Mouse (Mus musculus) cerebellum, adult 11 months (tissue): ENCODE results near the gene Rrbp1.

Source experiments
- DNase-seq: peaks from one replicate; pipeline ENCODE4 v3.0.0; 2022

The Rrbp1 gene

DNA sequence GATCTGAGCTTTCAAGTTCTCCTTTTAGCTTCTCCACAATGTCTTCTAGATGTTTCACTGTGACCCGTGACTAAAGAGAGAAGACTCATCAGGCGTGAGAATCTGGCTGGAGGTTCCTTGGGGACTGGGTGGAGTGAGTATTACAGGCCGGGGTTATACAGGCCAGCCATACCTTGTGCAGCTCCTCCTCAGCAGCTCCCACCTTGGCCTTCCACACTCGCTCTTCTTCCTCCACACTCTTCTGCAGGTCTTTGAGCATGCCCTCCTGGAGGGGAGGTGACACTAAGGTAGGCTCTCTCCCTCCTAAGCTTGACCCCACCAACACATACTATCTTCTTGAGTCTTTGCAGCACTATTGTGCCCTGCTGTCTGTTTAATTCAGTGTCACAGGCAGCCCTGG is 57.1 kb downstream of the Rrbp1 start:
- DNase-seq = no peak

DNA sequence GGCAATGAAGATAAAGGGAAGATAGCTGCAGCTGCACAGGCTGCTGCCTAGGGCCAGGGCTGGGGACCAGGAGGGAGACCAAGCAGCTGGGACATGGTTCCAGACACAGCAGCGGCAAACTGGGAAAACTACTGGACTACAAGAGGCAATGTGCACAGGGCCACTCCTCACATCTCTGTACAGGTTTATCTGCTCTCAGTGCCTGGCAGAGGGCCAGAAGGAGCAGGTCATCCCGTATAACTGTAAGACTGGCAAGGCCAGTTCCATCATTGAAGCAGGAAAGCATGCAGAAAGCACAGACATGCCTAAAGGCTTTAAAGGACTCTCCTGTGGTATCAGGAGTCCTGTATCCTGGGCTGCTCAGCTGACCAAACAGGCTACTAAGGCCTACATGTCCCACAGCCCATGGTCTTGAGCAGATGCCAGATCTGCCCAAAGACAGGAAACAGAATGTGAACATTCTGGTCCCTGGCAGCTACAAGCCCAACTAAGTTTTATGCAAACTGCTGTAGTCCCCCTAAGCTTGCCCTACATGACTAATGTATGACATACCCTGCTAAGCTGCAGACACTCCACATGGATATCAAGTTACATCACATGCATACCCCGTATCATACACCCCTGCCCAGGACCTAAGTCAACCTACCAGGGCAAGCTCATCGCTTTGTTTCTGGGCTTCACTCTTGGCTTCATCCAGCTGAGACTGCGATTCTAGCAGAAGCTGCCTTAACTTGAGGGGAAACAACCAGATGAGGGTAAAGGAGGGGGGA is 59.3 kb downstream of the Rrbp1 start:
- DNase-seq = no peak

DNA sequence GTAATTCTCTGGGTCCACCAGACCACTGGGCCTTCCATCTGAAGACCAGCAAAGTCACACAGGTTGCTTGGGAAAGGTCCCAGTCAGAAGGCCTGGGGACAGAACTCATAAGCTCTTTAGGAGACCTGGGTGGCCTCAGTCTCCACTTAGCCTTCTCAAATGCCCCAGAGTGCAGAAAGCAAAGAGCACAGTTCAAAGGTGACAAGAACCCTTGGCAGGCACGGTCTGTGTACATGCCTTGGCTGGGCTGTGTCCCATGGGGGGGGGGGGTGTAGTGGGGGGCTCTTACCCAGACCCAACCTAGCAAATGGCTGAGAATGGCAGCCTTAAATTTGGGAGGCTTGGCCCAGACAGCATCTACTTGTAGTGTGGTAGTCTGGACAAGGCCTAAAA is 60.0 kb downstream of the Rrbp1 start:
- DNase-seq = no peak

DNA sequence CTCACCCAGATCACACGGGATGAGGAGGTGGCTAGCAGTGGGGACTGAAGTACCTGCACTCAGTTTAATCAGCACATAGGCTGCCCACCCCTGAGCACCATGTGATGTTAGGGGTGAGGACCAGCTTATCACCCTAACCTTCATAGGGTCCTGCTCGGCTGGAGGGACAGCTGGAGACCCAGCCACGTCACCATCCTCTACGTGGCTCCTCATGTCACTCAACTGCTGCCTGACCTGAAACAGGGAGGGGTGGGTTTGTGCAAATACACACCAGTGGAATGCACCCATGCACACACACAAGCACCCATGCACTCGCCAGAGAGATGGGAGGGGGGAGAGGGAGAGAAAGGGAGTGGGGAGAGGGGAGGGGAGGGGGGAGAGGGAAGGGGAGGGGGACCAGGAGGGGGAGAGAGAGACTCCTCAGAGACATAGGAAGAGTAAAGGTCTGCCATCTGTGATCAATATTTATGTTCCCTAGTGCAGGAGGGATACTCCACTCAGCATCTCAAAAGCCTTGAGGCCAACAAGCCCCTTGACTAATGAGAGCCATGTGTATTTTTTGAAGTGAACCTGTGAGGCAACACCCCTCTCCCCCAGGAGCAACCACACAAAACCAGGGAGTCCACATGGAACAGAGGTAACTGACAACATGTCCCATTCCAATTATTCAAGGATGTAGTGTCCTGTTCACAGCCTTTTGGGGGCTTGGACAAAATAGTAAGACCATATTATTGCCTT is 60.6 kb downstream of the Rrbp1 start:
- no peak for DNase-seq

DNA sequence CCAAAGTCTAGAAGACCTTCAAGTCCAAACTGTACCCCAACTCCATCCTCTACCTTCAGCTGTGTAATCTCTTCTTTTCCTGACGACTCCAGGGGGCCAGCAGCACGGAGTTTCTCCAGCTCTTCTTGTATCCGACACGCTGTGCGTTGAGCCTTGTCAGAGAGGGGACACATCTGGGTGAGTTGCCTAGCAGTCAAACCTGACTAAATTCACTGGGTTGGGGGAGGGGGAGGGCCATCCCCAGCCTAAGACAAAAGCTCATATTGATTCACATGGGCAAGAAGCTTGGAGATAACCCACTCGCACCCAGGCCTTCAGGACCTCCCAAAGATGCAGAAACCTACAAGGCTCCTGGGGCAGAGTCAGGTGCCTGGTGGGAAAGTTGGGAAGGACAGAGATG is 61.8 kb downstream of the Rrbp1 start:
- DNase-seq = no peak

DNA sequence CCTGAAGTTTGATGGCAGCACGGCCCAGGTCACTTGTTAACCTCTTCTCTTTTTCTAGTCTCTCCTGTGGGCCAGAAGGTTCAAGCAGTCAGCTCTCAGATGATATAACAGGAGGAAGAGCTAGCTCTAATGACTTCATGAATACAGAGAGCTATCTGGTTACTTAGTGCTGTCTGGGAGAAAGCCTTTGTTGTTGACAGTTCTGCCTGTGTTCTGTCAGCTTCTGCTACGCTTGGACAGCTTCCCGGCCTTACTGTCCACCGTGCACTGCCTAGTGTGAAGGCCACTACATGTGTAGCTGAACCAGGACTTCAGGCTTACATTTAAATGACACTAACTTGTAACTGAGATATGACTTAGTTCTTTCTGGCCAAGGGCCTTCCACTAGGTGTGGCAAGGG is 62.6 kb downstream of the Rrbp1 start:
- DNase-seq = no peak

DNA sequence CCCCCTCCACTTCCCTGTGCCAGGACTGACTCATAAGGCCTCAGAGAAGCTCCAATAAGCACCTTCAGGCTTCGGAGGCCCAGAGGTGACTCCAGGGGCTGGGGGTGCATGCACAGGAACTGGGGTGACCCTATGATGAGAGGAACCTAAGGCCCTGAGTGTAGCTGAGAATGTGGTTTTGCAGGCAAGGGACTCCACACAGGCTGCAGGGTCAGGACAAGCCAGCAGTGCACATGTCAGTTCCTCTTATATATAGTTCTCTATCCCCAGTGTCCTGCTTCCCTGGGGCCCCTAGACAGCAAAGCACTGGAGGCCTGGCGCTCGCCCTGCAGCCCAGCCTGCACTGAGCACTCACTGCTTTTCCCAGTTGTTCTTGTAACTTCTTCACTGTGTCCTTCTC is 63.1 kb downstream of the Rrbp1 start:
- DNase-seq = no peak

DNA sequence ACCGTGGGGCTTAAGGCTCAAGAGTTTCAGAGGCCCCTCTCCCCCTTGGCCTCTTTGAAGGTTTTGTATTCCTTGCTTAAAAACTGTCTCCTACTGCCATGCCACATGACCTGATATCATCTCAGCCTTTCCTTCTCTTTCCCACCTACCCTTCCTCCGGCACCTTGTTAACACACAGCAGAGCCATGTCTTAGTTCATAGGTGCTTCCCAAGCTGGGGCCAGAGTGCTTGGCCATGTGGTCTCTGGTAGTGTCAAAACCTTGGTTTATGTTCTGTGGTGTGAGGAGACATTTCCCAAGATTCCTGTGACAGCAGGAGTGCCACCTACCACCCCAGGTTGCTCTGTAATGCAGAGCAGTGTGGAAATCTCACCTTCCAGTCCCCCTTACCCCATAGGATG is 64.7 kb downstream of the Rrbp1 start:
- no peak for DNase-seq

DNA sequence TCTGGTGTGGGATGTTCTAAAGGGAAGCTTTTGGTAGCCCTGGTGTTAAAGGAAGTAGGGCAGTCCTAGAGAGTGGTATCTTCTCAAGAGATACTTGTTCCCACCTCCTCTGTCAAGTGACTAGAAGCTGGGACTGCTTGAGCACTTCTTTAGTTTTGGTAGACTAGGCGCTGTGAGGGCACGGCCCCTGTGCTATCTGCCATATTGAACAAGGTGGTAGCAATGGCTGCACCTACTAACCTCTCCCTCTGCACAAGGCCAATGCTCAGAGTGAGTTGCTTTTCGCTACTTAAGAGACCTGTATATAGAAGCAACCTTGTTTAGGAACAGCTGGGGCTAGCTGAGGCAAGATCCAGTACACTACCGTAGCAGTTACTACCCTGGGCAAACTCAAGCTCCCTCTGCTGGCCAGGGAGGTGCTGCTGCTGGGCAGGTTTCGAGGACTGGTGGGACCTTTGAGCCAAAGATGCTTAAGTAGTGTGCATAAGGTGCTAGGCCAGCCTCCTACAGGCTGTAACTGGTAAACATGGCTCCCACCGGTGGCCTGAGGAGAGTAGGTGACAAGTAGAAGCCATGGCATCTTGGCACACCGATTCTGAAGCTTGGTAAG is 65.5 kb downstream of the Rrbp1 start:
- no peak for DNase-seq

DNA sequence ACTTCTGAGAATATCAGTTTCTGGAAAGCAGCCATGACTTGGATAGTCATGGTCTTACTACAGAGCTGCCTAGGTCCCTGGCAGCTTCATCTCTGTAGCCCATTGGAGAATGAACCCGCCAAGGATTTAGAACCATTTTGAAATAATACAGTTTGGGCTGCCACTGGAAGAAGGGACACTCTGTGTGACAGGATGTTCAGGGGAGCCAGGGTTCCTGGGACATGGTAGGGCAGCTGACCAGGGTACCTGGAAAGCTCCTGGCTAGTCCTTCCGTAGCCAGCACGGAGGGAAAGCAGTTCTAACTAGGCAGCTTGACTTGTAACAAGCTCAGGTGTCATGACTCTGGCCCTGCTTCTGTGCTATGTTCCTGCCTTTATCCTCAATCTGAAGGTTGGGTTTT is 66.3 kb downstream of the Rrbp1 start:
- no peak for DNase-seq

DNA sequence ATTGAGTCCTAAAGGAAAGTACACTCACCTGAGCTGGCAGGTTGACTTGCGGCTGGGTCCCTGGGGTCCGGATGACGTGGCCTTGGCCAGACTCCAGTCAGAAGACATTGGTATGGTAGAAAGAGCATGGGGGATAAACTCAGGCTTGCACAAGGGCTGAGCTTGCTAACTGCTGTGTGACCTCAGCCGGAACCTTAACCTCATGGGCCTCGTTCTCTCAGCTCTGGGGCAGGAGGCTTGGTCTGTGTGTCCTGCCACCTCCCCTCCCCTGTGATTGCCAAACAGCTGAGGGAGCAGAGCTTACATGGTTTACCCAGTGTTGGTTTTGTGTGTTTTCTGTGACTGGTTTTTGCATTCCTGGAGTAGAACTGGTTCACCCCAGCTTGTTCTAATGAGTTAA is 70.7 kb downstream of the Rrbp1 start:
- DNase-seq = no peak

DNA sequence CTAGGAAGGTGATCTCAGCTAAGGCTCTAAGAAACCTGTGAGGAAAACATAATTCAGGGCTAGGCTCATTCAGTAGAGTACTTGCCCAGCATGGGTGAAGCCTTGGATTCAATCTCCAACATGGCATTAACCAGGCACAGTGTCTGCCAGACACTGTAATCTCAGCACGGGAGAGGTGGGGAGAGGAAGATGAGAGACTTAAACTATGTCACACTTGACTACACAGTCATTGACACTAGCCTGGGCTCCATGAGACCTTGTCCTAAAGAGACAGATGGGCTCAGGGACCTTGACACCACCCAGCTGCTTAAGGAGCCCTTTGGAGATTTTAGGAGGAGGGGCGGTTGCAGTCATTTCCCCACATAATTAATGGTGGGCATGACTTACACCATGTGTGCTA is 73.2 kb downstream of the Rrbp1 start:
- DNase-seq = no peak

DNA sequence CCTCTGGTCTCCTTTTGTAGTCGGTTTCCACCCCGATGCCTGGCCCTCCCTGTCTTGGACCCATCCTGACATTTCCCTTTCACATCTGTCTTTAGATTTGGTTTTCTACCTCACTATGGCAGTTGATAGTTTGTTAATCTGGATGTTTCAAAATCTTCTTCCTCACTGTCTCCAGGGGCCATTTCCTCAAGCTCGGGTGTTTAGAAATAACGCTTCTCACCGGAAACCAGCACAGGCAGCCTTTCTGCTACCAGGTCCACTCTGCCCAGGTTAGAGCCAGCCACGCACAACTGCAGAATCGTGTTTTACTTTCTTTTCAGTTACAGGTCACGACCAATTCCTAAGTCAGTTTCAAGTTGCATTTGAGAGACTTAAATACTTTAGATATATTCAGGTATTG is 76.6 kb downstream of the Rrbp1 start:
- DNase-seq = no peak

DNA sequence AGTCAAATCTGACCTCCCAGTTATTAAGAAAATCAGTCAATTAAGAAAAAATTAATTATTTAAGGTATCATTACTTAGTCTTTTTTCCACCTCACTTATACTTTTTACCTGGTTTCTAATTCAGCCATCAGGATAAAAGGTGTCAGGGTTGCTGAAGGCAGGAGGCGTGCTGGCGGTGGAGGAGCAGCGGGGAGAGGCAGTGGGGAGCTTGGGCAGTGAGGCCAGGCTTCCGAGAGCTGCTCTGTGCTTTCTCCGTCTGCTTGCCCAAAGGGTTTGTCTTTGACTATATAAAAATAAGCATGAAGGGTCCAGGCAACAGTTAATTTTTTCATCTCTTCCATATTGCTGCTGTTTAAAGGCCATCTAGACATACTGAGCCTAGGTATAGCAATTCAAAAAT is 77.5 kb downstream of the Rrbp1 start:
- no peak for DNase-seq

DNA sequence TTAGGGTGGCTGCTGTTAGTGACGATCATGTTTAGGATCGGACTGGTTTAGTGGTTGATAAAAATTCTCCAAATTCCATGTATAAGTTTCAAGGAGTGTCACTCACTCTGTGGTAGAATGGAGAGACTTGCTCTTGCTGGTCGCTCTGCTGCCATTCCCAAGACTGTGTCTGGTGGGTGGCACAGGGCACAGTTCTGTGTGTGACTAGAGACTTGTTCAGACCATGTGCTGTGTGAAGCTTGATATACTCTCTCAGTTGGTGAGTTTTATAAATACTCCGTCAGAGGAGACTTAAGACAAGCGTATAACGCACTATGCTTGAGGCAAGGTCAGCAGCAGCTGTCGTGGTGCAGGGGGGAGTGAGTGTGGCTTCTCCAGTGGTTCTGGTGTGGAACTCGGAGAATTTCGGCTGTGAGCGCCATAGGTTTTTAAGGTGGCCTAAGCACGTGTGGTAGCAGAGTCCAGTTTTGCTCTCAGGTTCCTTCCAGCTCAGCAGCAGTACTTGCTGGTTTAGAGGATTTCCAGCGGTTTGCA is 78.7 kb downstream of the Rrbp1 start:
- no peak for DNase-seq

DNA sequence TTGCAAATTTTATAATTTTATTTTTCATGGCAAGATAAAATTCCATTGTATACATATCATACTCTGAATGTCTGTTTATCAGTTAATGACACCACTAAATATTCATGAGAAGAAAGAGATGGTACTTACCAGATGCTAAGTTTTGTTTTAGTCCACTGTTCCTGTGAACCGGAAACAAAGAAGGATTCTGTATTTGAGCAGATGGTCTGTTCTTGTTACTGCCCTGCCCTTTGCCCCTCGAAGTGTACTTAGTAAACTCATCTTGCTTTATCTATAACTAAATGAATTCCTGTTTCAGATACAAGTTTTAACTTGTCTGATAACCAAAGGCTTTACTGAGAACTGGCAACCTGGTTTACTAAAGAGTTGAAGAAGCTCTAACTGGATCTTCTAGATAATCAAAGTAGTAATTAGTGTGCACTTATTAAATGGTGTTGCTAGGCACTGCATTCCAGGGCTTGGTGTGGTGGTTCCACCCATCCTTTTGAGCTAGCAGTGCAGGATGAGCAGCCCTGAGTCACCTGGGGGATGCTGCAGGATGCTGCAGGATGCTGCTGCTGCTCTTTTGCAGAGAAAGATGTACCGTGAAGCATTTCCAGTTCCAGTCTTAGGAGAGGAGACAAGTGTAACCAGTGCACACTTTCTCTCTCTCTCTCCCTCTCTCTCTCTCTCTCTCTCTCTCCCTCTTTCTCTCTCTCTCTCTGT is 81.3 kb downstream of the Rrbp1 start:
- DNase-seq = no peak

DNA sequence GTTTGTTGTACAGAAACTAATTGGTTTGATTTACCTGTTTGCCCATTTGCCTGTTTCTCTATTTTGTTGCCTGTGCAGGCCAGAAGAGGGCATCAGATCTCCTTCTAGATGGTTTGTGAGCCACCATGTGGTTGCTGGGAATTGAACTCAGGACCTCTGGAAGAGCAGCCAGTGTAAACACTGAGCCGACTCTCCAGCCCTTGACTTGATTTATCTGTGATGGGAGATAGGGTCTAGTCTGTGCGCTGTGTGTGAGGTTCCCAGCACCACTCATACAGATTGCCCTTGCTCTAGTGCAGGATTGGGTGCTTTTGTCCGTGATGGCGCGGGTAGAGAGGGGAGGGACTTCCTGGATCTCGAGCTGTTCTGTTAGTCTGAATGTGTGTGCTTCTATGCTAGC is 85.2 kb downstream of the Rrbp1 start:
- no peak for DNase-seq

DNA sequence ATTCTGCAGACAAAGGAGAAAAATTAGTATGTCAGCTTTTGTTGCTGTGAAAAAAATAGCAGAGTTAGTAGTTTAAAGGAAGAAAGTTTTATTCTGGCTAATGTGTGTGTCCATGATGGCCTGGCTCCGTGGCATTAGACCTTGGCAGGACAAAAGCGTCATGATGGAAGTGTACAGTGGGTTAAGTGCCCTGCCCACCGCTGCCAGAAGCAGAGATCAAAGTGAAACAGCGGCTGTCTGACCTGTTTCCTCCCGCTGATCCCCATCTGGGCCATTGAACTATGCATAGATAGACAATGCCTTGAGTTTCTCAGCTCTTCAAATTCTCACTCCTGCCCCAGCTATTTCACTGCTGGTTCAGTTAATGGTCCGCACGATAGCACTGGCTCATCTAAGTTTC is 87.0 kb downstream of the Rrbp1 start:
- no peak for DNase-seq

DNA sequence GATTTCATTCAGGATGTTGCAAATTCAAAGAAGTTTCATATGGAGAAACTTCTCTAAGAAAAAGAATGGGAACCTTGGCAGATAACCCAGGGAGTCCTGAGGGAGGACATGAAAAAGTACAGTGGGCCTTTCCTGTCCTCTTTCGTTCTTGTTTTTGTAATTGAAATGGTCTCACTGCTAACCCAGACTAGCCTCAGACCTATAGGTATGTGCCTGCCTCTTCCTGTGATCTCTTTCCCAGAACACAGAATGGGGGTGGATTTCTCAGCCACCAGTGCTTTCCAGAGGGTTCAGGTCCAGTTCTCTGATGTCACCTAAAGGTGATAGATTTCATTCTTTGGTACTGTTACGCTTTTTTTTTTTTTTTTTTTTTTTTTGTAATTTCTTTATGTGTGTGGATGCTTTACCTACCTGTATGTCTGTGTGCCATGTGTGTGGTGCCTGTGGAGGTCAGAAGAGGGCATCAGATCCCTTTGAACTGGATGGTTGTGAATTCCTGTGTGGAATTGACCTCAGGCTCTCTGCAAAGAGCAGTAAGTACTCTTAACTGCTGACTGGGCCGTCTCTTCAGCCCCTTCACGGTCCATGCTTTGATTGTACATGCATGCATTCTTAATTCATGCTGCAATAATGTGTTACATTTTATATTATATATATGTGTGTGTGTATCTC is 92.1 kb downstream of the Rrbp1 start:
- DNase-seq = no peak

DNA sequence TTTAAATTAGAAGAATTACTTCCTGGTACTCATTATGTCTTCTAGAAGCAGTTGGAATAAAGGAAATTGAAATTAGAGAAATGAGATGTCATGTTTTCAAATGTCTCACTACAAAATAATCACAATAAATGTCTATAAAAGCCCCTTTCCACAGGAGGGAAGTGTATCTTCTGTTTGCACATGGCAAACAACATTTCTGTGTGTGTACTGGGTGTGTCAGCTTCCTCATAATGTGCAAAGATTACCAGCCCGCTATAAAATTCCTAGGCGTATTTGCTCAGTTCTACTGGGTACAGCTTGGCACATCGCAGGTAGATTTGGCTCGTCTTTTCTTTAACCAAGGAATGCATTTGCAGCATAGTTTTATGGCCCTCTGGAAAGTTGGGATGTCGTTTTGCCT is 93.4 kb downstream of the Rrbp1 start:
- no peak for DNase-seq

DNA sequence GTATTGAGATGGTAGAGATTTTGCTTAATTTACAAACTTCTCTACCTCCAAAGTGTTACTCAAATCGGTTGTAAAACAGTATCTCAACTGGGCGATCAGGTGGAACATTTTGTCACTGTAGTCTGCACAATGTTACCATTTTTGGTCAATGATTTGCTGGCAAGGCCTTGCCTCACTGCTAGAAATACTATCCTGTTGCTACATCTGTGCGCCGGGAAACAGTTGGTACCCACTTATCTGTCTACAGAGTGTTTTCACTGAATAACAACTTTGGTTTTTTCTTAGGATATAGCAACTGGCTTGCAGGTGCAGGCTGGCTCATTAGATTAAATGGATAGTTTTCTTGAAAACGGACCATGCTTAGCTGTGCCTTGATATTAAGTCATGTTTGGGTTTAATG is 94.8 kb downstream of the Rrbp1 start:
- DNase-seq = no peak

DNA sequence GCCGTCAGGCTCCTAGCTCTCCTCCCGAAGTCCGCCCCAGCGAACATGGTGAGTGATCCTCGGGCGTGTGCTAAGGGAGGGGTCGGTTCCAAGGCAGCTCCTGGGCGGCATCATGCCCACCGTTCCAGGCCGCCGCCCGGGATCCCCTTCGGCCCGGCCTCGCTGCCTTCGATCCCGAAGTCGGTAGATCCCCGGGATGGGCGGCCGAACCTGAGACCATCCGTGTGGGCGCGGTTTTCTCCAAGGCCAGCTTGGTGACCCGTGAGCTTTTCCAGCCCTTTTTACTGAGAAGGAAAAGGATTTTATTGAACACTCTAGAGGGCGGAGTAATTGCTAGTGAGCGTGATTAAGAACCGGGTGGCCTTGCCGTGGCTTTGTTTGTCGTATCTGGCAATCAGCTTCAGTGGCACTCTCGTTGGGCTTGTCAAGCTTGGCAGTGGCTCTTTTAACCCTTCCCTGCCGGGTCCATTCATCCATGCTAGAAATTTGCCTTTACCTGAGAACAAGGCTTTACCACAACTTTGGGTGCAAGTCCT is 95.4 kb downstream of the Rrbp1 start:
- no peak for DNase-seq
